Mouse (Mus musculus) lung, postnatal 10 days (tissue): ENCODE measurements around the gene Rps6ka1.
A peak's percentile ranks its signal among the peaks of the same experiment; 100 is the strongest.
"Not testable (repeated sequence)": the region's sequence is repeated elsewhere in the genome, so short reads cannot be mapped to it uniquely, and the experiment has no call there.

Experiments
- DNase-seq: peaks from one replicate; pipeline ENCODE4 v3.0.0; 2021

Gene Rps6ka1

DNA sequence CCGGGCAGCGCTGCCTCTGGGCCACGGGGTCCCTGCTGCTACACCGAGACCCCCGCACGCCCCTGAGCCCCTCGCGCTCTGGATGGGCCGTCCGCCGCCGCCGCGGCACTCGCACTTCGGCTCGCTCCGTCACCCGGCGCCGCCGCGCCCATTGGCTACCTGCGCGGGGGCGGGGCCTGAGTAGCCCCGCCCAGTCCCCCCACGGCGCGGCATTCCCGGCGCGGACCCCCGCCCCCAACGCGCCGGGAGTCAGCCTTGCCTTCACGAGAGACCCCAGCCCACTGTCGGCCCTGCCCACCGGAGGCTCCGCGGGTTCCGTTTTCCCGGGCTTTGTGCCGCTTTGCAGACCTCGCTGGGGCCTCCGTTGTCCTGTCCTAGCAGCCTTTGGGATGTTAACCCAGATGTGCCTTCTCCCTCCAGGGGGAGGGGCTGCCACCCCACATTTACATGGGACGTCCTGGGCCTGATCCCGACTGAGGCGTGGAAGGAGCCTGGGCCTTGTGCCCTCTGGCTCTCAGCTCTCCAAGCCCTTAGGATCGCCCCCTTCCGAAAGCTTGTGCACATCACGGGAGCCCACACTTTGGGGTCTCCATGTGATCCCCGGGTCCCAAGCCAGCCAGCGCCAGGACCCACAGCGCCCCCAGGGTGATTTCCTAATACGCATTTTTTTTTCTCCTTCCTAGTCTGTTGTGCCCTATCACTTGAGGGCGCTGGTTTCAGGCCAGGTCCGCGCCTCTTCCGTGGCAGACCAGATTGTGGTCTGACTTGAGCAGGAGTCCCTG, at the start of gene Rps6ka1:
Gene Rps6ka1, minus strand, starts transcription at position 126 of the 782 bp plus-strand sequence.
- peak; percentile 84 for DNase-seq

DNA sequence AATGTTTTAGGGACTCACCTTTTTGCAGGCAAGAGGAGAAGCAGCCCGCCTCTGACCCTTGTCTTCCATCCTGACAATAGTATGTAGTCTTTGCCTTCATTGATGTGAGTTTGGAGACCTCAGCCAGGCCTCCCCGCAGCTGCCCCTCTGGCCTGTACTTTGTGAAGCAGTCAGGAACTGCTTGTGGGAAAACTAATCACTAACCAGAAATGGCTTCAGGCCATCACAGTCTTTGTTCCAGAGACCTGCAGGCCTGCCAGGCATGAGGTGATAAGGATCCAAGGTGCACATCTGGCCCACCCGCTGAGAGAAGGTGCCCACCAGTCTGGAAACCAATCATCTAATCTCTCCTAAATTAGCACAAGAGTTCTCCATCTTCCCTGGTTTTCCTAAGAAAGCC, 44.2 kb upstream of the Rps6ka1 start:
- no peak for DNase-seq

DNA sequence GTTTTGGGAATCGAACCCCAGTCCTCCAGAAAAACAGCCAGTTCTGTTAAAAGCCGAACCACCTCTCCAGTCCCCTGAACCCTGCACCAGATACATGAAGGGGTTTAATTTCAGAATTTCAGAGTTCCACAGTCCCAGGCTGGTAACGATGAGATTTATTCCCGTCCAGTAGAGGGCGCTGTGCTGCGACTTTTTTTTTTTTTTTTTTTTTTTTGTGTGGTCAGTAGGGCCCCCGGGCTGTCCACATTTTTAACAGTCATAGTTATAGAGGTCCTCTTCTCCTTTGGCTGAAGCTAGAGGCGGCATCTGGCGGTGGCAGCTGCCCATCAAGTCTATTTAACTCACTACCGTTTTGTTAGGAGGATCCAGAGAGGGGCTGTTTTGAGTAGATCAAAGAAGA, 43.8 kb upstream of the Rps6ka1 start:
- peak; percentile 20 for DNase-seq

DNA sequence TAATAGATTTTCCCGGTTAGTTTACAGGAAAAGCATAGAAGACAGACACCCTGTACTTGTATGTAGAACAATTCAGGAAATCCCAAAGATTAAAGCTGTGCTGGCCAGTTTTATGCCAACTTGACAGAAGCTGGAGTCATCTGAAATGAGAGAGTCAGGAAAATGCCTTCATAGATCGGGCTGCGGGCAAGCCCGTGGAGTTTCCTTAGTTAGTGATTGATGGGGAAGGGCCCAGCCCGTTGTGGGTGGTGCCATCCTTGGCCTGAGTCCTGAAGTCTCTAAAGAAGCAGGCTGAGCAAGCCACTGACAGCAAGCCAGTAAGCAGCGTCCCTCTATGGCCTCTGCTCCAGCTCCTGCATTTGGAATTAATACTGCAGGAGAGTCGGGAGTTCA, 41.7 kb upstream of the Rps6ka1 start:
- peak; percentile 57 for DNase-seq

DNA sequence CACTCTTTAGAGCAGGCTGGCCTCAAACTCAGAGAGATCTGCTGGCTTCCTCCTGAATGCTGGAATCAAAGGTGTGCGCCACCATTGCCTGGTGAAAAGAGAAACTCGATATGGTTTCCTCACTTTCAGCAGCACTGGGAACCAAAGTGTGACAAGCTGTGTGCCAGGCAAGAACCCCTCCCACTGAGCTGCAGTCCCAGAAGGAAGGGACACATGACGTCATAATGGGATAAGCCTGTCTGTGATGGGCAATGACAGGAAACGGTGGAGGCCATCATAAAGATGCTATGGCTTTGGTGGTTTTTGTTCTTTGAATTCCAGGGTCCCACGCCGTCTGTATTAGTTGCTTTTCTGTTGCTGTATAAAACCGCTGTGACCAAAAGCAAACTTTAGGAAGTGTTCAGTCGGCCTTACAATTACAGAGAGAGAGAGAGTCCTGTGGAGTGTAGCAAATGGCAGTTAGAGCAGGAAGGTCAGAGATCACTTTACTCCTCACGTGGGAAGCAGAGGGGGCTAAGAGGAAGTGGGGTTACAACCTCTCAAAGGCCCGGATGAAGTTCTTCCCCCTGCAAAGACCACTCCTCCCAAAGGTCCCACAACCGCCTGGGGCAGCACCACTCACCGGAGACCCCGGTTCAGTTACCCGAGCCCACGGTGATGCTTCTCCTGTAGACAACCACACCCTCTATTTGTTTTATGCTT, 41.1 kb upstream of the Rps6ka1 start:
- DNase-seq: peak; percentile 48

DNA sequence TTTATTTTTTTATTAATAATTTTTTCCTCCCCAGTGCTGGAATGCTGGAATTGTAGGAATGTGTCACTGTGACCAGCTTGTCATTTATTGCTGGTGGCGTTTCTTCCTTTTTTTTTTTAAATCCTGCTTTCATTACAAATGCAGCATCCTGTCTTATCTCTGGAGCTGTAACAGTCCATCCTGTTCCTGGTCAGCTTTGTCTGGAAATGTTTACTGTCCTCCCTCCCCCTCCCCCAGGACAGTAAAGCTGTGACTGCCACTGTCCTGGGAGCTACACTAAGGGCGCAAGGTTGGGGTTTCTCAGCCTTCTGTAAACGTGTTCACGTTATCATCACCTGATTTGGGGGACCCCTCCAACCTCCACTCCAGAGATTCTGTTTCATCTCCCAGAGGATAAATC, 37.6 kb upstream of the Rps6ka1 start:
- peak; percentile 58 for DNase-seq

DNA sequence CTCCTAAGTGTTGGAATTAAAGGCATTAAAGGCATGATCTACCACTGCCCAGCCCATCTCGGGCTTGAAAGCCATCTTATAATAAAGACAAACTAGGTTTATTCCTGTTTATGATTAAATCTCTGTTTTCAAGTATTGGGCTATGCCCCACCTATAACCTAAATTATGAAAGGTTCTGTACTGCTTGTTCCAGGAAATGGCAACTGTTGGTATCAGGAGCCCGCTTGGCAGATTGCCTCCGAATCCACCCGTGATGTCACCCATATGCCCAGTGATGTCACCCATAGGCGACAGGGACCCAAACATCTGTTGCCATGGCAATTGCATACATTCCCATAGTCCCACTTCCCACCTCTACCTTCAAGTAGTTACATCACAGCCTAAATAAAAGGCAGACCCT, 36.1 kb upstream of the Rps6ka1 start:
- DNase-seq: no peak

DNA sequence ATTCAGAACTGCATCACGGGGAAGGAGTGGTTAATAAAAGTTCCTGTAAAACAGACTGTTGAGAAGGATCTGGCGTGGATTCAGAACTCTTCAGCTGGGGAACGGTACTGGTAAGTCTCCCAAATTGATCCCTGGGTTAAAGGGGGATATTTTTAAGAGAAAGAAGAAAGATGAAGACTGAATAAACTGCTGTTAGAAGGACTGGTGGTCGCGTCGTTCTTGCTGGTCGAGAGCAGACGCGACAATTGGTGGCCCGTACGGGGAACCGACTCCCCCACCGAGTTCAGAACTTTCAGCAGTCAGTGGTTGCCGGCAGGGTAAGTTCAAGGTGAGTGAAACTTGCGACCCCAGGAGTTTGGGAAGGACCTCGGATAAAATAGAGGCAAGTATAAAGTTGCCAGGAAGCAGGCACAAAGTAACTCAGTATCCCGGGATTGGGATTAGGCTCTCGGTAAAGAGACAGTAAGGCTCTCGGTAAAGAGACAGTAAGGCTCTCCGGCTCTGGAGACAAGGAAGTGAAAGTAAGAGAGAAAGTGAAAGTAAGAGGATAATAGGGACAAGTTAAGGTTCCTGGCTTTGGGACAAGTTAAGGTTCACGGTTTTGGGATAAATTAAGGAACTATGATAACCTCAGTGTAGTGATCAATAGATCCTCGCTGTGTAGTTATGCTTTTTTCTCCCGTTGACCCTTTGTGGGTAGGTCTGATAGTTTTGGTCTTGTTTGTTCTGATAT, 30.7 kb upstream of the Rps6ka1 start:
- DNase-seq: peak; percentile 39

DNA sequence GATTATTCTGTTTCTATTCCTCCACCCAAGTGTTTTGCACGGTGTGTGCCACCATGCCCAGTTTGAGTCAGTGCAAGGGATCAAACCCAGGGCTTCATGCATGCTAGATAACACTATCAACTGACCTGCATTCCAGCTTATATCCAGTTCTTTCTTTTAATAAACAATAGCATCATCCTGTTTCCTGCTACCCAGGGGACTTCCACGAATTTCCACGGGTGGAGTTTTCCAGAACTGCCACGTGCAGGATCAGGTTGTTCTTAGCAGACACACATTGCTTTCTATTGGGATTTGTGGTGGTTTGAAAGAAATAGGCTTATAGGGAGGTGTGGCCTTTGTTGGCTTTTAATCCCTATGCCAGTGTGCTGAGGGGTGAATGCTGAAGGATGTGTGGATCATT, 24.4 kb upstream of the Rps6ka1 start:
- no peak for DNase-seq

DNA sequence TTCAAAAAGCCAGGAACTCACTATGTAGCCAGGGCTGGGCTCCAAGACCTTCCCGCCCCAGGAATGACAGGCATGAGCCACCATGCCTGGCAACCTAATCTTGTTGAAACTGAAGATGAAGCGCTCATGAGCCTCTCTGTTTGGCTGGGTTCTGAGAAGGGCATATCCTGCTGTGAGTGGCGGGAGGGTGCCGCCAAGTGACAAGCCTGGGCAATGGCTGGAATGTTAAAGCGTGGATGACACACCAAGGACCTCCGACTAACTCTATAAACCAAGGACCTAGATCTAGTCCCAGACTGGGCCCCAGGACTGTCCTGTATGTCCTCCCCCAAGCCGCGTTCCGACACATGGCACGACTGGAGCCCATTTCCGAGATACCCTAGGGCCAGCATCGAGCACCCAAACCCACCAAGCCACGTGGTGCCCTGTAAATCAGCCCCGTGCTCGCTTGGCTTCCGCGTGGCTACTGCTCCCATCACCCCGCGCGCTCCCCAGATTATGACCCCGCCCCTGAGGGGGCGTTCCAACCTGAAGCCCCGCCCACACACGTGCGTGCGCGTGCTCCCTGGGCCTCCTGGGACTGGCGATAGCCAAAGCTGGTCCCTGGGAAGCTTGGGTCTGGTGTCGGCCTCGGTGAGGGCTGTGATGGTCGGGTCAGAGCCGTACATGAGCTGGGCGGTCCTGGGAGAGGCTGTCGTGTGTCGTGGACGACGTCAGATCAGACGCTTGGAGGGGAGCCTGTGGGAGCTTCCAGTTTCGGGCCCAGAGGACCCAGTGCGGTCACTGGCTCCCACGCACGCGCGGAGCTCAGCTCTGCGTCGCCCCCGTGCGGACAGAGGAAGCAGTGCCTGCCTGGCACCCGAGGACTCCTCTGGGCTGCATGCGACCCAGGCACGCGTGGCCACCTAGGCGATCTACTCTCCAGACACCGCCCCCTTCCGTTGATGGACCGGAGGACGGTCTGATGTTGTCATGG, 22.9 kb upstream of the Rps6ka1 start:
- DNase-seq: peak; percentile 97

DNA sequence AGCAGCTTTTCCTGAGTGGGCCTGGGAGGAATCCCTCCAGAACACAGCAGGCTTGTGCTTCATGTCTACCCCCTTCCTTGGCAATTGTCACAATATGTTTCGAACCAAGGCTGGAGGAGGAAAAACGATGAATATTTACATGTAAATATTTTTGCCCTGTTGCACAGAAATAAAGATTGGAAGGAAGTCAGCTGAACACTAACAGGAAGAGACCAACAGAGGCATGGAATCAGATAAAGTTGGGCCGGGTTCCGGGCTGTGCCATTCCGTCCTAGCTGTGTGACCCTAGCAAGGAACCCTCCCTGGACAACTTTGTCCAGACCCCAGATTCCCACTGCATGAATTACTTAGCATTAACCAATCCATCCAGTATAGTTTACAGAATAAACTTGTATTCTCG, 20.5 kb upstream of the Rps6ka1 start:
- DNase-seq: peak; percentile 57

DNA sequence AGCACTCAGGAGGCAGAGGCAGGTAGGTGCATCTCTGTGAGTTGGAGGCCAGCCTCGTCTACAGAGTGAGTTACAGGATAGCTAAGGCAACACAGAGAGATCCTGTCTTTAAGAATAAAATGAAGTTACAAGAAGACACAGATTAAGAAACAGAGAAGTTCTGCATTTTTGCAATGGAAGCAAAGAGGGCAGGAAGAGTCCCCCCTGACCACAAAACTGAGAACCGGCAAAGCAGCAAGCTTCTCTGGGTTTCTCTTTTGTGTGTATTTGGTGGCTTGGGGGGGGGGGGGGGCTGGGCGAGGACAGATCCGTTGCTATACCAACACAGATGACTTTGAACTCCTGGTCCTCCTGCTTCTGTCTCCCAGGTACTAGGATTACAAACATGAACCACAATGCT, 19.5 kb upstream of the Rps6ka1 start:
- DNase-seq: no peak

DNA sequence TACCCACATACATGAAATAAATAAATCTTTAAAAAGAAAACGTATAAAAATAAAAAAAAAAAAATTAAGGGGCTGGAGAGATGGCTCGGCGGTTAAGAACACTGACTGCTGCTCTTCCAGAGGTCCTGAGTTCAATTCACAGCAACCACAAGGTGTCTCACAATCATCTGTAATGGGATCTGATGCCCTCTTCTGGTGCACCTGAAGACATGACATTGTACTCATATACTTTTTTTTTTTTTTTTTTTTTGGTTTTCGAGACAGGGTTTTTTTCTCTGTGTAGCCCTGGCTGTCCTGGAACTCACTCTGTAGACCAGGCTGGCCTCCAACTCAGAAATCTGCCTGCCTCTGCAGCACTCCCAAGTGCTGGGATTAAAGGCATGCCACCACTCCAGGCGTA, 18.7 kb upstream of the Rps6ka1 start:
- DNase-seq: not testable (repeated sequence)

DNA sequence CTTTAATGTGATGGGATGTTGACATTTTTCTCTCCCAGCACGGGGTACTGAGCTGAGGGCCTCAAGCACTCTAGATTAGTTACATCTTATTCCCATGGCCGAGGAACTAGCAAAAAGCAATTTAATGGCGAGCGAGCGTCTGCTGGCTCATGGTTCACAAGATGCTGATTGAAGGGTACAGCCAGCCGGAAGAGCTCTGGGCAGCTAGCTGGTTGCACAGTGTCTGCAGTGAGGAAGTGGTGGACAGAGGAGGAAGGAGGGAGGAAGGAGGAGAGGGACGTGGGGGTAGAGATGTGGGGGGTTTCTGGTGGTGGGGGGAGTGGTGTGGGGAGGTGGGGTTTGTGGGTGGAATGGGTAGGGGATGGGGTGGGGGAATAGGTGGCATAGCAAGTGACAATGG, 17.6 kb upstream of the Rps6ka1 start:
- DNase-seq: no peak

DNA sequence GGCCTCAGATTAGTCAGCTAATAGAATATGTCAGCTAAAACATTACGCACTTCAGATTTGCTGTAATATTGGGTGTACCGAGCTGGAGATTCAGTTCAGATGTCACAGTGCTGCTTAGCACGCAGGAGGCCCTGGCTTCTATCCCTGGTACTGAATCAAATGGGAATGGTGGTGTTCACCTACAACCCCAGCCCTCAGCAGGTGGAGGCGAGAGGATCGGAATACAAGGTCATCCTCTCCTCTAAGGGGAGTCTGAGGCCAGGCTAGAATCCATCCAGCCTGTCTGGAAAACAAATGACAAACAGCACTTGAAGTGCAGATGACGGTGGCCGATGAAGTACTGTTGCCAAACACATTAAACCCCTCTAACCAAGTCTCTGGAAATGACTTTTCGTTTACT, 16.7 kb upstream of the Rps6ka1 start:
- no peak for DNase-seq

DNA sequence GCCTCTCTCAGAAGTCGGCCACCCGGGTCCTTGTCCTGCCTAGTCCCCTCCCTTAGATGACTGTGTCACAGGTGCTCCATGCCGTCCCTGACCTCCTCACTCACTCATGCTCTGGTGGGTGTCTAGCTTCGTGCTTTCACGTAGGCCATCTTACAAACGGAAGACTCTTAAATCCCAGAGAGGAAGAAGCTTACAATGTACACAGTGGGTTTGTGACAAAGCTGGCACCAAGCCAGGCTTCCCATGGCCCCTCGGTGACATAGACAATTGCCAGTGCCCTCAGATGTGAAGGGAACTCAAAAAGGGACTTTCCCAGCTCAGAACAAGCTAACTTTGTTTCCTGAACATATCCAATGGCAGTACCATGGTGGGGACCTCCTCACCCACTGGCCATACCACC, 15.8 kb upstream of the Rps6ka1 start:
- peak; percentile 55 for DNase-seq

DNA sequence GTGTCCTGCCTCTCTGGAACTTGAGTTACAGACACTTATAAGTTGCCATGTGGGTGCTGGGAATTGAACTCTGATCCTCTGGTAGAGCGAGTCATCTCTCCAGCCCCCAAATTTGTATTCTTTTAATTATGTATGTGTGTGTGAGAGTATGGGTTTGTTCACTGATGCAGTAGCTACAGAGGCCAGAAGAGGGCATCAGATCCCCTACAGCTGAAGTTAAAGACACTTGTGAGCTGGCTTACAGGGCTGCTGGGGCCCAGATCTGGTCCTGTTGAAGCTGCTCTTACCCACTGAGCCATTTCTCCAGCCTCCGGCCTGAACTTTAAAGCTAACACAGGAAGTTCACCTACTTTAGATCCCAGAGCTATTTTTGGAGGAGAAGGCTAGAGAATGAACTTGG, 14.9 kb upstream of the Rps6ka1 start:
- DNase-seq: no peak

DNA sequence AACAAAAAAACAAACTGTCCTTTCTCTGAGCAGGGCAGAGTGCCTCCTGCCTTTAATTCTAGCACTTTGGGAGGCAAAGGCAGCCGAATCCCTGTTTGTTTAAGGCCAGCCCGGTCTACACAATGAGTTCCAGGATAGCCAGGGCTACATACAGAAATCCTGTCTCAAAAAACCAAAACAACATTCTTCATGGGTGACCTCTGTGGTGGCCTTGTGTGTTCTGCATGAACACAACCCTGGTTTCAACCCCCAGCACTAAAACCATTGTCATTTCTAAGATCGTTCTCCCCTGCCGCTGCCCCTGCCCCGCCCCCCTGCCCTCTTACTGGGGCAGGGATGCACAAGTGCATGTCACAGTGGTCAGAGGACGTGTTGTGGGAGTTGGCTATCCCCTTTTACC, 13.3 kb upstream of the Rps6ka1 start:
- no peak for DNase-seq

DNA sequence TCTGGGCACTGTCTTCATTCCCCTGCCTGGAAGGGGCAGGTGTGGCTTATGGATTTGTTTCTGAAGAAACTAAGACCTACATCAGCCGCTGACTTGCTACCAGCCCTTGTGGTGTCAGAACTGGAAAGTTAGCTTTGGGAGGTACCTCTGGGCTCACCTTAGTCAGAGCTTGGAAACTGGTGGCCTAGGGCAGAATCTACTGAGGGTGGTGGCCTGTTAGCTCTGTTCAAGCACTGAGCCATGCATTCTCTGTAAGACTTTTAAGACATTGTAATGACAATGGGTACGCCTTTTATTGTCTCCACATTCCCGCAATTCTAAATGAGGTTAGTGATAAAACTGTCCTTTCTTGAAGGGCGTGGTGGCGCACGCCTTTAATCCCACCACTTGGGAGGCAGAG, 12.8 kb upstream of the Rps6ka1 start:
- DNase-seq: no peak

DNA sequence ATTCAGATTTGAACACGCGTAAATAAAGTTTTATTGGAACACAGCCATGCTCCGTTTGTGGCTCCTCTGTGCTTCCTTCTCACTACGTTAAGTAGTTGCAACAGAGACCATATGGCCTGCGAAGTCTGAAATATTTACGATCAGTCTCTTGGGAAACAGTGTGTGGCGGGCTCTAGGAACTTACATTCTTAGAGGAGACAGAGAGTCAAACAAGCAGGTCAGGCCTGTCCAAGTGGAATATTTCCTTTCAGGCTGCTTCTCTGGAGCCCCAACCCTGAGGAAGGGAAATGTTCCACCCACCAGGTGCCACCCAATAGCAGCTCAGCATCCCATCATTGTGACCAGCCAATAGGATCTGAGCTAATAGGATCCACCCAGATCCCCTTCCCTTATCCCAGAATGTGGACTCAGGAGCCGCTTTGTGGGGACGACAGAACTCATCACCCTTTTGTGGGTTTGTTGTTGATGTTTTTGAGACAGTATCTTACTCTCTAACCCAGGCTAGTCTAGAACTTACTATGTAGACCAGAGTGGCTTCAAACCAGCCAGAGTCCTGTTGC, 11.7 kb upstream of the Rps6ka1 start:
- no peak for DNase-seq

DNA sequence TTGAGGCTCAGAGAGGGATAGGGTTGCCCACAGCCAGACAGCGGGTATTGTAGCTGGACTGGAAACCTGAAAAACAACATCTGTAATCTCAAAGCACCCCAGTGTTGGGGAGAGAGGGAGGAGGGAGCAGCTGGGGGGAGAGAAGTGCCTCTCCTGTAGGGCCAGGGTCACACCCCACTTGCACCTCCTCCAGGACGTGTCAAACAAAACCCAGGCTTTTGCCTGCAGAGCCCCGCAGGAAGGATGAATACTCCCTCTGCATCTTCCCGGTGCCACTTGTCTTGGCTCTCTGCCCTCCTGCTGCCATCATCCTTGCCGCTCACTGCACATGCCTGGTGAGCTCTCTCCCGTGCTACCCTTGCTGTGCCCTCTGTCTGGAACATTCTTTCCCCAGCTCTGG, 10.6 kb upstream of the Rps6ka1 start:
- no peak for DNase-seq

DNA sequence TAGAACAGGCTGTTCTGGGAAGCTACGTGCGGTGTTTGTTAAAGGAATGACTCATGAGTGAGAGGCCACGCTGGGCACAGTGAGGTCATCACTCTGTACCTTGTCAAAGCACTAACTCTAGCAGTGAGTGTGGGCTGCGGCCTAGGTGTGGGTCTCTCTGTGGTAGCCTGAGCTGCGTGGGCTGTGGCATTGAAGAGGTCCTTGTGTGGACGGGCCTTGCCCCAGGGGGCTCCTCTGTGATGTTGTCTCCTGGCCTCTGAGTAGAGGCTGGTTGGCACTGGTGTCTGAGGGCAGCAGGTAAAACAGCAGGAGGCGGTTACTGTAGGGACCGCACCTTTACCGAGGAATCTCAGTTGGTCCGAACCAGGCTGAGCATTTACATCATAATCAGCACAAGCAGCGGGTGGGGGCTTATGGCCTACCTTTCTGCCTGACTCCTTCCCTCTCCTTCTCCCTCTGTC, 9.9 kb upstream of the Rps6ka1 start:
- no peak for DNase-seq
